ENCODE assay signal across 9 mouse cellular contexts in the genomic region with DNA sequence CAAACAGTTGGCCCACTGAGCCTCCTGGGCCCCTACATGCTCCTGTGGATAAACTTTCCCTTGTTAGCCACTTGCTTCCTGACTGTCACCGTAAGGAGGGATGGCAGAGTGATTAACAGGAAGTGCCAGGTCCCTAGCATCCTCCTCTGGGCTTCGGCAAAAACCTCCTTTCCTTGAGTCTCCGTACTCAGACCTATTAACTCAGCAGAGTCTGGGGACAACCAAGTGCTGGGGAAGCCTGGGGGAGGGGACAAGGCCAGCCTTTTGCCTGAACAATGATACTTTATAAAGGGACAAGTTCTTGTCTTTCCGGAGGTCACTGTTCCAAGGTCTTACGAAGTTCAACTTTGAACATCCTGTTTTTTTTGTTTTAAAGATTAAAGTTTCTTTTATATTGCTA. TPM values are rescaled to one million over a fixed set of nuclear protein-coding genes. Genes with fewer than 3 reads are reported as not detected.
DNase-seq lines count a peak whose midpoint lies in the region; ATAC-seq and TF ChIP-seq lines count a peak whose summit lies in the region.
"Had no signal": no experiment of that assay in that cellular context is flagged by ENCODE, and none has a peak within 500 bp of the region (broad histone marks: within the 10 kb centered on the region; RNA-seq: fewer than 3 reads in every experiment).

No protein-coding gene starts in this region.

- H3K9me3 ChIP-seq in limb, embryonic 14.5 days (ENCODE audit: control insufficient read depth, low read length) = no peaks in the 10 kb centered on the region

- peak; percentile 41 for DNase-seq in embryo, embryonic 10 days (ENCODE audit: low spot score)
- DNase-seq in embryo, embryonic 11 days = no peak
- no peak for DNase-seq in liver, adult 2 months (ENCODE audit: extremely low read depth, low read depth, low spot score)
- no peak for DNase-seq in liver
- DNase-seq in embryo, embryonic 9.5 days (ENCODE audit: extremely low spot score) = peak; percentile 17
- DNase-seq in limb, embryonic 14.5 days (ENCODE audit: low spot score) = no peak
- no peak for DNase-seq in ovary, postnatal 14 days (ENCODE audit: low spot score)
- no peak for DNase-seq in ovary, postnatal 36 days (ENCODE audit: low spot score)

- peaks cover 5% of the 10 kb centered on the region; the same call in 1 of the 2 replicates for H3K36me3 ChIP-seq in liver, adult 2 months (ENCODE audit: control insufficient read depth, insufficient read depth, low read length)
- H3K36me3 ChIP-seq in limb, embryonic 14.5 days (ENCODE audit: control insufficient read depth, insufficient read depth, low read length) = peaks cover 16% of the 10 kb centered on the region

- no peaks in the 10 kb centered on the region for H3K27me3 ChIP-seq in liver, adult 2 months (ENCODE audit: control insufficient read depth, insufficient read depth, low read length)
- no peaks in the 10 kb centered on the region for H3K27me3 ChIP-seq in limb, embryonic 14.5 days (ENCODE audit: control insufficient read depth, insufficient read depth, low read length)

- H3K4me2 ChIP-seq in limb, embryonic 14.5 days (replicated peaks; ENCODE audit: low read depth, low read length, severe bottlenecking) = no peak overlapping the region

- no peaks in the 10 kb centered on the region for H3K4me1 ChIP-seq in liver, adult 2 months (ENCODE audit: control insufficient read depth, insufficient read depth, low read length)
- peaks cover 9% of the 10 kb centered on the region for H3K4me1 ChIP-seq in limb, embryonic 14.5 days (ENCODE audit: control insufficient read depth, insufficient read depth, low read length)

- peak overlapping the region; percentile 28; the same call in 1 of the 2 replicates for H3K27ac ChIP-seq in liver, adult 2 months (replicated peaks; ENCODE audit: insufficient read depth, low read depth, low read length)
- H3K27ac ChIP-seq in limb, embryonic 14.5 days (replicated peaks; ENCODE audit: low read depth, low read length) = 0 out of 2 replicates have a peak overlapping the region, but pooled peaks have one; percentile 19

- no peak for ATAC-seq in limb, embryonic 14.5 days (ENCODE audit: low FRiP score, low read depth)
- ATAC-seq: forebrain, embryonic 14.5 days had no signal

- no peak overlapping the region for H3K9ac ChIP-seq in liver, adult 2 months (ENCODE audit: low read depth, low read length)
- no peak overlapping the region for H3K9ac ChIP-seq in limb, embryonic 14.5 days (ENCODE audit: low read depth, low read length, severe bottlenecking)

- 64% methylated on average over 5 of the region's 5 CpGs for WGBS in liver, adult 2 months
- WGBS in limb, embryonic 14.5 days = 36% methylated on average over 5 of the region's 5 CpGs

- TF ChIP-seq POLR2A in liver, adult 2 months (IDR thresholded peaks at IDR 0.05; ENCODE audit: extremely low read depth, insufficient read depth, low read length) = no peak
- no peak for TF ChIP-seq POLR2A in limb, embryonic 14.5 days (IDR thresholded peaks at IDR 0.05; ENCODE audit: borderline replicate concordance, extremely low read depth, insufficient read depth, insufficient read length)

- no peak overlapping the region for H3K4me3 ChIP-seq in liver, adult 2 months (ENCODE audit: insufficient read depth, low read depth, low read length)
- H3K4me3 ChIP-seq in limb, embryonic 14.5 days (replicated peaks; ENCODE audit: low read length) = no peak overlapping the region

- TF ChIP-seq CTCF in liver, adult 2 months (IDR thresholded peaks at IDR 0.05; ENCODE audit: low read depth, low read length) = no peak

- H3K79me2 ChIP-seq in liver, adult 2 months (ENCODE audit: control insufficient read depth, insufficient read depth, low read length) = no peaks in the 10 kb centered on the region; the same call in 1 of the 2 replicates

RNA-seq across cellular contexts. Expression of a gene that starts 54.7 kb away (rescaled TPM):
- 5.2 and 7.4 TPM in 2 replicates for total RNA-seq in liver, adult 2 months (2014; rRNA removed)
- 5.9 and 8.6 TPM in 2 replicates for polyA plus RNA-seq in liver, adult 2 months (2012; rRNA removed)
- 40.8 and 41.5 TPM in 2 replicates for polyA plus RNA-seq in limb, embryonic 14.5 days (2012; rRNA removed)
- polyA plus RNA-seq in limb, embryonic 14.5 days (2014; fragmentation: Nextera tagmentation; extraction: Ambion mirVana) = 25.6 and 26.6 TPM in 2 replicates

Comparison
In these comparisons a context has a peak if more than half of its experiments do, and no peak if none do; other contexts are left out.
1. DNase-seq: peak in embryo, embryonic 10 days (single experiment) and embryo, embryonic 9.5 days (single experiment); none in embryo, embryonic 11 days (single experiment), liver, adult 2 months (single experiment), liver (single experiment), limb, embryonic 14.5 days (single experiment), ovary, postnatal 14 days (single experiment) and ovary, postnatal 36 days (single experiment).